Mouse (Mus musculus) megakaryocyte-erythroid progenitor cell, adult 5-6 weeks (primary cell): ENCODE measurements around the gene Pmis2. TPM values are rescaled to one million over a fixed set of nuclear protein-coding genes. Genes with fewer than 3 reads are reported as not detected.
A peak's percentile ranks its signal among the peaks of the same experiment; 100 is the strongest.

Experiments
- ATAC-seq: replicated peaks from 2 replicates; pipeline ENCODE4 v1.8.0; 2016; ENCODE audit warnings: mild to moderate bottlenecking, inconsistent platforms; ENCODE audit not compliant: severe bottlenecking, poor library complexity, low FRiP score, low TSS enrichment
- total RNA-seq, 2 experiments: library from RNA; stranded (forward) in 1 of 2; stranded (reverse) in 1 of 2; fragments of 200-1000, 215-1000 nt in 1 of 2; fragments of >200 nt in 1 of 2; fragmentation: Nextera tagmentation in 1 of 2; gene quantifications; 2 replicates each; pipeline ENCODE4 v1.2.3; 2014 to 2017

Gene Pmis2
- total RNA-seq, 2 experiments from 2014 or later = not detected

DNA sequence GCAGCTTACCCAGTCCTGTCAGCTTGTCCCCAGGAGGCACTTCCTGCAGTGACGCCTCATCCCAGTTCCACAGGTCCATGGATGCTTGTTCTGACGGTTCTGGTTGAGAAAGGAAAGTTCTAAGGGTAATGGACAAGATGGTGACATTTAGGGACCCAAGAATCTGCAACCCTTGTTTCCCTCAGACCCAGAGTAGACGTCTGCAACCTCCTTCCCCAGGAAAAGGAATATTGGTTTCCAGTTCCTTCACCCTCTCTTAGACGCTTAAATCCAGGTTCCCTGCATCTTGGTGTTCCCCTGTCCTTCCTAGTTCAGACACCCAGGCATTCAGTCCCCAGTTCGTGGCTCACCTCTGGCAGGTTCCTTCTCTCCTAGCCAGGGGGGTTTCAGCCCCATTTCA lies 35.7 kb downstream of the Pmis2 start, which contains the start of gene Etv2:
Gene Etv2 (minus strand): TSS at position 101 of the 400 bp plus-strand sequence.
- ATAC-seq = no peak

GRCm38 (mm10) chr7:30634621-30635020 lies 36.8 kb downstream of the Pmis2 start:
- peak; percentile 81 for ATAC-seq

DNA sequence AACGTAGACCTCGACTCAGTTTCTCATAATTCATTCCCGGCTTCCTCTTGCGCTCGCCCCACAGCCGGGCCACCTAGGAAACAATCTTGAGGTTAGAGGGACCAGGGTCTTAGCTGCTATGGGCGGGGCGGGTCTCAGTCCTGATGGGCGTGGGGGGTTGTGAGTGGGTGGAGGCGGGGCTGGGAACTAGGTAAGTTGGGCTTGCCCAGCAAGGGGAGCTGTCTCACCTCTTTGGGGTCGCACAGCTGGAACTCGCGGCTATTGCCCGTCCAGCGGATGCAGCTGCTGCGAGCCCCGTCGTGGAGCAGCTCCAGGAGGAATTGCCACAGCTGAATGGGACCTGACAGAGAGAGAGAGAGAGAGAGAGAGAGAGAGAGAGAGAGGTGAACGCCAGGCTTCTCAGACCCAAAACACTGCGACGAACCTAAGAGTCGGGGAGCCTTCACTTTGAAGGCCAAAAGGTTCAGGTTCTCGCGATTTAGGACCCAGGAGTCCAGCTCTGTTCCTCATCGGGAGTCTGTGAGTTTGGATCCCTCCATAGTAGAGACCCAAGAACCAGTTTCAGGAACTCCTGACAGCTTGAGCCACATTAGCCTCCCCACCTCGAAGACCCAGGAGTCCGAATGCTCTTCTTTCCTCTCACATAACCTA lies 37.5 kb downstream of the Pmis2 start:
- ATAC-seq = no peak

GRCm38 (mm10) chr7:30629013-30629412 lies 42.4 kb downstream of the Pmis2 start:
- no peak for ATAC-seq

DNA sequence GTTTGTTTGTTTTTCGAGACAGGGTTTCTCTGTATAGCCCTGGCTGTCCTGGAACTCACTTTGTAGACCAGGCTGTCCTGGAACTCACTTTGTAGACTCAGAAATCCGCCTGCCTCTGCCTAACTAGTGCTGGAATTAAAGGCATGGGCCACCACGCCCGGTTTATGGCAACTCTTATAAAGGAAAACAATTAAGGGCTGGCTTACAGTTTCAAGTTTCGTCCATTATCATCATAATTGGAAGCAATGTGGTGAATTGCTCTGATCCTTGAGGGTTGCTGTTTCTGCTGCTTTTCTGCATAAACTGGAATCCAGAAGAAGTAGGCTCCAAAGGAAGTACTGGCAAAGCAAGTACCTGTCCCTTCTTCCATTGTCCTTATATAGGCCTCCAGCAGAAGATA lies 44.8 kb downstream of the Pmis2 start:
- ATAC-seq = no peak

DNA sequence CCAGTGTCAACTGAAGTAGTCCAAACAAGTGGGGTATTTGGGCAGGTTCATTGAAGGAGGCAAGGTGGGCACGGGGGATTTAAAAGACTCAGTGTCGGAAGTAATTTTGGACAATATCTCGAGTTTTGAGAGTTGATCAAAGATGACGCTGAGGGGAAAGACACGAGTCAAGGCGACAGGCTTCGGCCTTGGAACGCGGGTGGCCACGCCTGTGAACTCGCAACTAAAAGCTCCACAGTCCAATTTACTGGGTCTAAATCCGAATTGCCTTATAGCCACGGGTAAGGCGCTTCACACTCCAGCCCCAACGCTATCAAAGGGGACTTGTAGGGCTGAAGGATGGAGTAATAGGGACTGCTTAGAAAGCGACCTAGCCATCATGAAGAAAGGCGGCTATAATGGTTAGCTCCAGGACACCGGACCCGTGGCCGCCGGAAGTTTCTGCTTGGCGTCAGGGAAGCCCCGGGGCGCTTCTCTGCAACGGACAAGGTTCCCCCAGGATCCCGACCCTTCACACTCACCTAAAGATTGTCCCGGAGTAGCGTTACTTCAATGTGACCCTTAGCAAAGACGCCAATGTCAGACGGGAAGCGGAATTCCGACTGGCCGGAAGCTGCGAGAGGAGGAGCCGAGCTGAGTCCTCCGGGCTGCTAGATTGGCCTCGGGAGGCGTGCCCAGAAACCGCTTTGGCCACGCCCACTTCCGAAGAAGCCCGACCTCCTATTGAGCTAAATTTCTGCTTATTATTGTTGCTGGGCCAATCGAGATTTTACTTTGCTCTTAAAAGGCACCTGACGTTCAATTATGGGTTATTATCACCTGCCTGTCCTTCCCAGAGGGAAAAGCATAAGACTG lies 45.6 kb downstream of the Pmis2 start, which contains the start of gene Cox6b1:
Gene Cox6b1 (minus strand): TSS at position 622 of the 855 bp plus-strand sequence.
- peak; percentile 96 for ATAC-seq

Other genes starting within 250 kb of the Pmis2 start
Only the 30 nearest of the 32 such genes appear.
- gene Aplp1, start 226.1 kb downstream of the Pmis2 start, total RNA-seq (2014; fragmentation: Nextera tagmentation) = not detected in 2 replicates
- not detected in 2 replicates for gene Aplp1, start 226.1 kb downstream of the Pmis2 start, total RNA-seq (2017)
- not detected in 2 replicates for gene Kirrel2, start 213.9 kb downstream of the Pmis2 start, total RNA-seq (2014; fragmentation: Nextera tagmentation)
- gene Kirrel2, start 213.9 kb downstream of the Pmis2 start, total RNA-seq (2017) = not detected in 2 replicates
- gene Nphs1, start 213.3 kb downstream of the Pmis2 start, total RNA-seq (2014; fragmentation: Nextera tagmentation) = 1.7 TPM in 1 of 2 replicates, not detected in the other
- 1.9 TPM in 1 of 2 replicates, not detected in the other for gene Nphs1, start 213.3 kb downstream of the Pmis2 start, total RNA-seq (2017)
- not detected in 2 replicates for gene Prodh2, start 178.0 kb downstream of the Pmis2 start, total RNA-seq (2014; fragmentation: Nextera tagmentation)
- gene Prodh2, start 178.0 kb downstream of the Pmis2 start, total RNA-seq (2017) = not detected in 2 replicates
- 32.6 and 47.6 TPM in 2 replicates for gene Arhgap33, start 136.5 kb downstream of the Pmis2 start, total RNA-seq (2014; fragmentation: Nextera tagmentation)
- gene Arhgap33, start 136.5 kb downstream of the Pmis2 start, total RNA-seq (2017) = 4.6 and 15.1 TPM in 2 replicates
- 20.8 and 25.3 TPM in 2 replicates for gene Hspb6, start 119.4 kb downstream of the Pmis2 start, total RNA-seq (2014; fragmentation: Nextera tagmentation)
- gene Hspb6, start 119.4 kb downstream of the Pmis2 start, total RNA-seq (2017) = 1.2 and 8.1 TPM in 2 replicates
- 16.2 and 17.9 TPM in 2 replicates for gene Proser3, start 119.3 kb downstream of the Pmis2 start, total RNA-seq (2014; fragmentation: Nextera tagmentation)
- gene Proser3, start 119.3 kb downstream of the Pmis2 start, total RNA-seq (2017) = 3.5 and 5.3 TPM in 2 replicates
- gene Lin37, start 111.8 kb downstream of the Pmis2 start, total RNA-seq (2014; fragmentation: Nextera tagmentation) = 45.8 and 61.6 TPM in 2 replicates
- gene Lin37, start 111.8 kb downstream of the Pmis2 start, total RNA-seq (2017) = 13.8 and 28.6 TPM in 2 replicates
- 29.4 and 34.6 TPM in 2 replicates for gene U2af1l4, start 108.3 kb downstream of the Pmis2 start, total RNA-seq (2014; fragmentation: Nextera tagmentation)
- 79.6 and 83.0 TPM in 2 replicates for gene U2af1l4, start 108.3 kb downstream of the Pmis2 start, total RNA-seq (2017)
- gene Gm49396, start 108.3 kb downstream of the Pmis2 start, total RNA-seq (2014; fragmentation: Nextera tagmentation) = 5.3 and 14.0 TPM in 2 replicates
- gene Gm49396, start 108.3 kb downstream of the Pmis2 start, total RNA-seq (2017) = 1.5 and 7.0 TPM in 2 replicates
- 150 and 174 TPM in 2 replicates for gene Psenen, start 108.0 kb downstream of the Pmis2 start, total RNA-seq (2014; fragmentation: Nextera tagmentation)
- gene Psenen, start 108.0 kb downstream of the Pmis2 start, total RNA-seq (2017) = 99.1 and 117 TPM in 2 replicates
- 3.7 and 11.3 TPM in 2 replicates for gene Igflr1, start 106.2 kb downstream of the Pmis2 start, total RNA-seq (2014; fragmentation: Nextera tagmentation)
- gene Igflr1, start 106.2 kb downstream of the Pmis2 start, total RNA-seq (2017) = not detected in 2 replicates
- 105 and 115 TPM in 2 replicates for gene Kmt2b, start 82.9 kb downstream of the Pmis2 start, total RNA-seq (2014; fragmentation: Nextera tagmentation)
- gene Kmt2b, start 82.9 kb downstream of the Pmis2 start, total RNA-seq (2017) = 17.0 and 17.3 TPM in 2 replicates
- gene Zbtb32, start 72.7 kb downstream of the Pmis2 start, total RNA-seq (2014; fragmentation: Nextera tagmentation) = not detected in 2 replicates
- gene Zbtb32, start 72.7 kb downstream of the Pmis2 start, total RNA-seq (2017) = not detected in 2 replicates
- gene Upk1a, start 58.8 kb downstream of the Pmis2 start, total RNA-seq (2014; fragmentation: Nextera tagmentation) = 0.83 TPM in 1 of 2 replicates, not detected in the other
- 0.99 TPM in 1 of 2 replicates, not detected in the other for gene Upk1a, start 58.8 kb downstream of the Pmis2 start, total RNA-seq (2017)
- 569 and 755 TPM in 2 replicates for gene Cox6b1, start 45.5 kb downstream of the Pmis2 start, total RNA-seq (2014; fragmentation: Nextera tagmentation)
- 427 and 665 TPM in 2 replicates for gene Cox6b1, start 45.5 kb downstream of the Pmis2 start, total RNA-seq (2017)
- not detected in 2 replicates for gene Etv2, start 35.8 kb downstream of the Pmis2 start, total RNA-seq (2014; fragmentation: Nextera tagmentation)
- gene Etv2, start 35.8 kb downstream of the Pmis2 start, total RNA-seq (2017) = not detected in 2 replicates
- 48.3 and 48.6 TPM in 2 replicates for gene Rbm42, start 21.3 kb downstream of the Pmis2 start, total RNA-seq (2014; fragmentation: Nextera tagmentation)
- 29.1 and 53.0 TPM in 2 replicates for gene Rbm42, start 21.3 kb downstream of the Pmis2 start, total RNA-seq (2017)
- 32.4 and 43.6 TPM in 2 replicates for gene Haus5, start 6.6 kb downstream of the Pmis2 start, total RNA-seq (2014; fragmentation: Nextera tagmentation)
- gene Haus5, start 6.6 kb downstream of the Pmis2 start, total RNA-seq (2017) = 17.4 and 24.7 TPM in 2 replicates
- gene 2200002J24Rik, start 27.3 kb upstream of the Pmis2 start, total RNA-seq (2014; fragmentation: Nextera tagmentation) = not detected in 2 replicates
- gene 2200002J24Rik, start 27.3 kb upstream of the Pmis2 start, total RNA-seq (2017) = not detected in 2 replicates
- 11.2 and 16.0 TPM in 2 replicates for gene Atp4a, start 40.6 kb upstream of the Pmis2 start, total RNA-seq (2014; fragmentation: Nextera tagmentation)
- gene Atp4a, start 40.6 kb upstream of the Pmis2 start, total RNA-seq (2017) = 1.4 and 2.9 TPM in 2 replicates
- 285 and 294 TPM in 2 replicates for gene Tmem147, start 57.9 kb upstream of the Pmis2 start, total RNA-seq (2014; fragmentation: Nextera tagmentation)
- gene Tmem147, start 57.9 kb upstream of the Pmis2 start, total RNA-seq (2017) = 59.7 and 85.5 TPM in 2 replicates
- not detected in 2 replicates for gene Gapdhs, start 72.1 kb upstream of the Pmis2 start, total RNA-seq (2014; fragmentation: Nextera tagmentation)
- not detected in 2 replicates for gene Gapdhs, start 72.1 kb upstream of the Pmis2 start, total RNA-seq (2017)
- 3.3 and 4.5 TPM in 2 replicates for gene Sbsn, start 79.9 kb upstream of the Pmis2 start, total RNA-seq (2014; fragmentation: Nextera tagmentation)
- gene Sbsn, start 79.9 kb upstream of the Pmis2 start, total RNA-seq (2017) = 2.7 and 11.6 TPM in 2 replicates
- gene Dmkn, start 92.2 kb upstream of the Pmis2 start, total RNA-seq (2014; fragmentation: Nextera tagmentation) = not detected in 2 replicates
- not detected in 2 replicates for gene Dmkn, start 92.2 kb upstream of the Pmis2 start, total RNA-seq (2017)
- gene Krtdap, start 116.3 kb upstream of the Pmis2 start, total RNA-seq (2014; fragmentation: Nextera tagmentation) = not detected in 2 replicates
- not detected in 2 replicates for gene Krtdap, start 116.3 kb upstream of the Pmis2 start, total RNA-seq (2017)
- 0.20 and 1.1 TPM in 2 replicates for gene Ffar2, start 152.2 kb upstream of the Pmis2 start, total RNA-seq (2014; fragmentation: Nextera tagmentation)
- 1.7 and 12.6 TPM in 2 replicates for gene Ffar2, start 152.2 kb upstream of the Pmis2 start, total RNA-seq (2017)
- gene Ffar3, start 184.6 kb upstream of the Pmis2 start, total RNA-seq (2014; fragmentation: Nextera tagmentation) = not detected in 2 replicates
- not detected in 2 replicates for gene Ffar3, start 184.6 kb upstream of the Pmis2 start, total RNA-seq (2017)
- gene Ffar1, start 190.0 kb upstream of the Pmis2 start, total RNA-seq (2014; fragmentation: Nextera tagmentation) = 0.24 TPM in 1 of 2 replicates, not detected in the other
- gene Ffar1, start 190.0 kb upstream of the Pmis2 start, total RNA-seq (2017) = not detected in 2 replicates
- 4.0 and 8.6 TPM in 2 replicates for gene Cd22, start 208.7 kb upstream of the Pmis2 start, total RNA-seq (2014; fragmentation: Nextera tagmentation)
- 0.27 TPM in 1 of 2 replicates, not detected in the other for gene Cd22, start 208.7 kb upstream of the Pmis2 start, total RNA-seq (2017)